Mouse (Mus musculus) thymus, postnatal 14 days (tissue): ENCODE data around the gene Kank2.

Experiments
- DNase-seq: peaks from one replicate; pipeline ENCODE4 v3.0.0; 2021

The Kank2 gene

GRCm38 (mm10) chr9:21747238-21747774 lies 51.2 kb downstream of the Kank2 start:
- no peak for DNase-seq

GRCm38 (mm10) chr9:21741514-21741913 lies 57.0 kb downstream of the Kank2 start:
- no peak for DNase-seq

DNA sequence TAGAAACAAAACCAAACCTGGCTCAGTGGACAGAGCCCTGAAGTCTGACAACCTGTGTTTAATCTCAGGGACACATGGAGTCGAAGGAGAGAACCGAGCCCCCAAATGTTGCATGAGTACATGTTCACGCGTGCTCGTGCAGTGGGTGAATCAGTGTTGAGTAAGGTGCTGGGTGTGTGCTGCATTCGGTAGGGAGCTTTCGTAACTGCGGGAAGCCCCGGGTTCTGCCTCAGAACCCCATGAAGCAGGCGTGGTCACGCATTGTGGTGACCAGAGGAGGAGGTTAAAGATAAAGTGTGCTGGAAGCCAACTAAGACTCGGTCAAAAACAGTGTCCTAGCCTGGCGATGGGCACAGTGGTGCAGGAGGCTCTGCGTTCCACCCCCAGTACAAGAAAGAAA lies 58.1 kb downstream of the Kank2 start:
- no peak for DNase-seq

DNA sequence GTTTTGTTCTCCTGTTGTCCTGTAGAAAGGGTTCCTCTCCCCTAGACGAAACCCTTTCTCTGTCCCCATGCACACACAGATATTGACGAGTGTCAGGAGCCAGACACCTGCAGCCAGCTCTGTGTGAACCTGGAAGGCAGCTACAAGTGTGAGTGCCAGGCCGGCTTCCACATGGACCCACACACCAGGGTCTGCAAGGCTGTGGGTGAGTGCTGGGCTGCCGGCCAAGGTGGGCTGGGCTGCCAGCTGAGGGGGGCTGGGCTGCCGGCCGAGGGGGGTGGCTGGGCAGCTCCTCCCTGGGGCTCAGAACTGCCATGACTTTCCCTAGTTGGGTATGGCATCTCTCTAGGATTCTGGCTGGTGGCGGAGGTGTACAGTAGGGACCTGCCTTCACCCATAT lies 59.8 kb downstream of the Kank2 start:
- no peak for DNase-seq

GRCm38 (mm10) chr9:21737188-21737587 lies 61.4 kb downstream of the Kank2 start:
- DNase-seq: no peak

DNA sequence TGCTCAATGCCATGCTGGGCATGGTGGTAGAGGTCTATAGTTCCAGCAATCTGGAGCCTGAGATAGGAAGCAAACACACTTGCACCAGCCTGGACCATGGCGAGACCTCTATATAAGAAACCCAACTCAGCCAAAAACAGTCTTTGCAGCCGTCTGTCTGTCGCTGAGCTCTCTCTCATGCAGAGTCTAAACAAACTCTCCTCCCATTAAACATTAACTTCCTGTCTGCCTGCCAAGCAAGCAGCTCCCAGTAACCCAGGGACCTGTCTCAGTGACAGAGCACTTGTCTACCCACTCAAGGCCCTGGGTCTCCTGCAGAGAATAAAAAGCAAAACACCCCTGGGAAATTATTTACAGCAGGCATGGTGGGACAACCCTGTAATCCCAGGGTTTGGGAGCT lies 62.0 kb downstream of the Kank2 start:
- no peak for DNase-seq

GRCm38 (mm10) chr9:21735126-21735525 lies 63.4 kb downstream of the Kank2 start:
- DNase-seq: no peak

- DNase-seq: no peak
Observed at GRCm38 (mm10) chr9:21733989-21734388, 64.6 kb downstream of the Kank2 start.

DNA sequence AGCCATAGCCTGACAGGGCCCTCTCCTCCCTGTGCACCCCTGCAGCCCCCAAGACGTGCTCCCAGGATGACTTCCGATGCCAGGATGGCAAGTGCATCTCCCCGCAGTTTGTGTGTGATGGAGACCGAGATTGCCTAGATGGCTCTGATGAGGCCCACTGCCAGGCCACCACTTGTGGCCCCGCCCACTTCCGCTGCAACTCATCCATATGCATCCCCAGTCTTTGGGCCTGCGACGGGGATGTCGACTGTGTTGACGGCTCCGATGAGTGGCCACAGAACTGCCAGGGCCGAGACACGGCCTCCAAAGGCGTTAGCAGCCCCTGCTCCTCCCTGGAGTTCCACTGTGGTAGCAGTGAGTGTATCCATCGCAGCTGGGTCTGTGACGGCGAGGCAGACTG lies 65.1 kb downstream of the Kank2 start:
- DNase-seq: no peak

- DNase-seq: no peak
Observed at GRCm38 (mm10) chr9:21732288-21732687, 66.3 kb downstream of the Kank2 start.

- DNase-seq: no peak
Observed at GRCm38 (mm10) chr9:21729264-21729663, 69.3 kb downstream of the Kank2 start.

DNA sequence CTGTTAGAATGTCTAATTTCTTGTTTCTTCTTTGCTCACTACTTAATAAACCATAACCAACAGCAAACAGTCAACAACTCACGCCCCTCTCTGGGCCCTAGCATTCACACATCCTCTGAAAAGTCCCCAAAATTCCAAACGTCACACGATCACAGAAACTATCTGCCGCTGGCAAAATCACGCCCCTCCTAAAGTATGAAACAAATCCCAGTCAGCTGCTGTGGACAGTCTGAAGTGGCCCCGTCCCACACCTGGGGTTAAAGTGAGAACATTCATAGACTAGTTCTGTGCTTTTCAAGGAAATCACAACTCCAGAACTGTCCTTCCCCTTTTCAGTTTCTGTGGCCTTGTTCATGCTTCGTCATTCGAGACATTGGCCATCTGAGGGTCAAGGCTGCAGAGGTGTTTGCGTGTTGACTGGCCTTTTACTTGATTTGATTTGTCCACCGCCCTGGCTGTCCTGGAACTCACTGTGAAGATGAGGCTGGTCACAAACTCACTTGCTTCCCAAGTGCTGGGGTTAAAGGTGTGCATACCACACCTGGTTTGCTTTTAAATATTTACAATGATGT lies 70.2 kb downstream of the Kank2 start:
- no peak for DNase-seq

- no peak for DNase-seq
Observed at GRCm38 (mm10) chr9:21726218-21726975, 72.1 kb downstream of the Kank2 start.

DNA sequence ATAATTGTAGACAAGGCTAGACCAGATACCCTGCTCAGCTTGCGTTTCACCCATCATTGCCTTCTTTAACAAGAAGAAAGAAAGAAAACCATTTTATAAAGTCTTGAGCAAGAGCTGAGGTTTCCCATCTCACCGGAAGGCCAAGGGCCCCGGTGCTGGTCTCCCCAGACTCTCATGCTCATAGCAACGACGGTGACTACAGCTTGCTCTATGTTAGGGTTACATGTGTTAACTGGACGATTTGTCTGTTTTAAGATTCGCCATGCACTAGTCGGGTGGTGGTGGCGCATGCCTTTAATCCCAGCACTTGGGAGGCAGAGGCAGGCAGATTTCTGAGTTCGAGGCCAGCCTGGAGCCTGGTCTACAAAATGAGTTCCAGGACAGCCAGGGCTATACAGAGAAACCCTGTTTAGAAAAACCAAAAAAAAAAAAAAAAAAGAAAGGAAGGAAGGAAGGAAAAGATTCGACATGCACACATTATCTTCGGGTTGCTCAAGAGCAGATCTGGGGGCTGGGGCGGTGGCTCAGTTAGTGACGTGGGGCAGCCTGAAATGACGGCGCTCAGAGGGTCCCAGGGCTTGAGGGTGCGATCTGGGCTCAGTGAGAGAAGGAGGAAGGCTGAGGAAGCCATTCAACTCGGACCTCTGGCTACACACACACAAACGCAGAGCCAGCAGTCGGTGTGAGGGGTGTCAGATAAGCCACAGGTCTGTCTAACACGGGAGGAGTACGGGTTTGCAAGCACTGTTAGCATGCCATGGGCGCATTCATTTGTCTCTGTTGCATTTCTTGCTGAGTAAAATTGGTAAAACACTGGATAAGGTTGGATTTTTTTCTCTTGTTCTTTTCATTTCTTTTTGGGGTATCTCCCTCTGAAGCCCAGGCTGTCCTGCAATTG lies 73.1 kb downstream of the Kank2 start:
- DNase-seq: no peak

- peak; percentile 97 for DNase-seq
Observed at GRCm38 (mm10) chr9:21724147-21724536, 74.4 kb downstream of the Kank2 start.

- DNase-seq: peak; percentile 64
Observed at GRCm38 (mm10) chr9:21723377-21724146, 75.0 kb downstream of the Kank2 start, which contains the start of gene Ldlr. Ldlr (plus strand) TSS chr9:21723483.

GRCm38 (mm10) chr9:21721036-21721435 lies 77.5 kb downstream of the Kank2 start:
- no peak for DNase-seq

DNA sequence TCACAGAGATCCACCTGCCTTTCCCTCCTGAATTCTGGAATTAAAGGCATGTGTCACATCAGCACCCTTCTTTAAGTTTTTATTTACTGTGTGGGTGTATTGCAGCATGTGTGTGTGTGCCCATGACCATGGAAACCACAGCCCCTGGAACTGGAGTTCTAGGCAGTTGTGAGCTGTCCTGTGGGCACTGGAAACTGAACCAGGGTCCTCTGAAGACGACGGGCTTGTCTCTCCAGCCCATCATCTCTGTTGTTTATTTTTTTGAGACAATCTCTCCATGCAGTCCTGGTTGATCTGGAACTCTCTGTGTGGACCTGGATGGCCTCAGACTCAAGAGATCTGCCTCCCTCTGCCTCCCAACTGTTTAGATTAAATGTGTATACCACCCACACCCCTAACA lies 81.5 kb downstream of the Kank2 start:
- no peak for DNase-seq
